Mouse (Mus musculus): Measurements from ENCODE around the gene Usp29.

- TF ChIP-seq CTCF (IDR thresholded peaks at IDR 0.05; ENCODE audit: control insufficient read depth, insufficient read depth, insufficient read length) = no peak
- TF ChIP-seq USF1 (IDR thresholded peaks at IDR 0.05; ENCODE audit: low read depth) = no peak
- TF ChIP-seq CEBPB (IDR thresholded peaks at IDR 0.05; ENCODE audit: low read depth) = no peak
Observed at GRCm38 (mm10) chr7:6730801-6731200, 423 bp downstream of the Usp29 start.
